Mouse (Mus musculus): ENCODE results near the gene 4930451I11Rik. TPM values are rescaled to one million over a fixed set of nuclear protein-coding genes. Genes with fewer than 3 reads are reported as not detected.

4930451I11Rik gene
- total and polyA plus RNA-seq, 3 experiments, result not detected

DNA sequence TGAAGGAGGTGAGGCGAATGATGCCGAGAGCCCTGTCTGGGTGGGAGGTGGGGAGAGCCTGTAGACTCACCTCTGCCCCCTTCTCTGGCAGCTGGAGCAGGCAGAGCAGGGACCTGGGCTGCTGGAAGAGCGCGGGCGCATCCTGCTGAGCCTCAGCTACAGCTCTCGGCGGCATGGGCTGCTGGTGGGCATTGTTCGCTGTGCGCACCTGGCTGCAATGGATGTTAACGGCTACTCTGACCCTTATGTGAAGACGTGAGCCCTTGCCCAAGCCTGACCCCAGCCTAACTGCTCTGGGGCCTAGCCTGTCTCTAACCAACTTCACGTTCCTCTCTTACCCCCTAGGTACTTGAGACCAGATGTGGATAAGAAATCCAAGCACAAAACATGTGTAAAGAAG lies 19.8 kb upstream of the 4930451I11Rik start:
- in situ Hi-C loops (cut with MboI; ENCODE audit: low pct_ligation_motif_present, low pct_unique_long_range_greater_than_20kb, low sequenced_read_pairs), result no loop called here
- dilution Hi-C loops (cut with MboI; ENCODE audit: extremely low pct_ligation_motif_present, extremely low pct_unique_long_range_greater_than_20kb, low sequenced_read_pairs), result no loop called here

DNA sequence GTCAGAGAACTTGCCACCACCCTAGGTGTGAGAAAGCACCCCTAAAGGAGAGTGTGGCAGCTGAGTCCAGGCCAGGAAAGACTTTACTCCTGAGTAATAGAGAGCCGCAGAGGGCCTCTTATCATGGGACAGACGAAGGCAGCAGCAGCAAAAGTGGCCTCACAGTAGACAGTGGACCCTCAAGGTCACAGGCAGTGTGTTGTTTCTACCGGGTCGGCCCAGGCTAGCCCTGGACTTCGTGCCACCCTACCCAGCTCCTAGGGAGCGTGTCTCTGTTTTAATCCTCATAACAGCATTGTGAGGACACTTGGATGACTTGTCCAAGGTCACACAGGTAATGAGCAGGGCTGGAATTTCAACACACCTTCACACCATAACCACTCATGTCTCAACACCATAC lies 18.7 kb upstream of the 4930451I11Rik start:
- Histone ChIP-seq H3K9me3 (replicated peaks; ENCODE audit: low read length) (no peaks in the 10 kb centered on the region), H3K4me1 (ENCODE audit: control insufficient read depth in 1 of 2, insufficient read depth in 2 of 2) (peaks cover 0 to 6% of the 10 kb centered on the region in 2 experiments; a peak in 1 of 4 replicates), H3K4me2 (ENCODE audit: insufficient read depth, low read depth, poor library complexity, severe bottlenecking) (no peak overlapping the region), H3K79me2 (replicated peaks; ENCODE audit: control insufficient read depth, extremely low read depth, insufficient read depth, poor library complexity, severe bottlenecking) (no peaks in the 10 kb centered on the region), H3K4me3 (replicated peaks in 1 of 3; ENCODE audit: low read depth in 2 of 3, low read length in 2 of 3, poor library complexity in 1 of 3) (no peak overlapping the region), H3K27ac (ENCODE audit: insufficient read depth, low read depth) (no peak overlapping the region), H3K27me3 (replicated peaks) (no peaks in the 10 kb centered on the region), H3K9ac (ENCODE audit: insufficient read depth, low read depth) (no peak overlapping the region), H3K36me3 (replicated peaks in 1 of 2; ENCODE audit: control insufficient read depth in 1 of 2, insufficient read depth in 1 of 2, low read length in 1 of 2) (peaks cover 39 to 66% of the 10 kb centered on the region in 2 experiments)
- DNase-seq (ENCODE audit: extremely low read depth), result no peak
- TF ChIP-seq MXI1 (IDR thresholded peaks at IDR 0.05; ENCODE audit: low read depth, low read length), result no peak
- TF ChIP-seq USF1 (IDR thresholded peaks at IDR 0.05; ENCODE audit: low read depth, low read length), result no peak
- TF ChIP-seq CHD2 (IDR thresholded peaks at IDR 0.05; ENCODE audit: low read length), result no peak
- TF ChIP-seq MAZ (IDR thresholded peaks at IDR 0.05; ENCODE audit: low read depth, low read length), result no peak
- TF ChIP-seq NRF1 (IDR thresholded peaks at IDR 0.05; ENCODE audit: low read depth, low read length), result no peak
- no peak for TF ChIP-seq ELF1 (IDR thresholded peaks at IDR 0.05; ENCODE audit: low read depth, low read length)
- TF ChIP-seq USF2 (conservative IDR thresholded peaks at IDR 0.05; ENCODE audit: low read depth, low read length), result no peak
- no peak for TF ChIP-seq MYC (IDR thresholded peaks at IDR 0.05; ENCODE audit: low read depth, low read length)
- no peak for TF ChIP-seq SMC3 (IDR thresholded peaks at IDR 0.05; ENCODE audit: low read depth, low read length)
- no peak for TF ChIP-seq POLR2A (IDR thresholded peaks at IDR 0.05; ENCODE audit: low read depth, low read length)
- TF ChIP-seq ZC3H11A (IDR thresholded peaks at IDR 0.05; ENCODE audit: low read depth, low read length), result no peak
- TF ChIP-seq CHD1 (IDR thresholded peaks at IDR 0.05; ENCODE audit: low read depth, low read length), result no peak
- no peak for TF ChIP-seq JUN (IDR thresholded peaks at IDR 0.05; ENCODE audit: insufficient read depth, low read depth, low read length)
- in situ Hi-C loops (cut with MboI; ENCODE audit: low pct_ligation_motif_present, low pct_unique_long_range_greater_than_20kb, low sequenced_read_pairs), result no loop called here
- dilution Hi-C loops (cut with MboI; ENCODE audit: extremely low pct_ligation_motif_present, extremely low pct_unique_long_range_greater_than_20kb, low sequenced_read_pairs), result no loop called here

More for the DNA sequence above, 19.8 kb upstream of the 4930451I11Rik start:
- Histone ChIP-seq H3K27ac (ENCODE audit: insufficient read depth, low read depth) (no peak overlapping the region), H3K9ac (ENCODE audit: insufficient read depth, low read depth) (no peak overlapping the region), H3K79me2 (replicated peaks; ENCODE audit: control insufficient read depth, extremely low read depth, insufficient read depth, poor library complexity, severe bottlenecking) (no peaks in the 10 kb centered on the region), H3K4me1 (ENCODE audit: control insufficient read depth in 1 of 2, insufficient read depth in 2 of 2) (peaks cover 6 to 8% of the 10 kb centered on the region in 2 experiments; a peak in 2 of 4 replicates), H3K9me3 (replicated peaks; ENCODE audit: low read length) (no peaks in the 10 kb centered on the region), H3K36me3 (replicated peaks in 1 of 2; ENCODE audit: control insufficient read depth in 1 of 2, insufficient read depth in 1 of 2, low read length in 1 of 2) (peaks cover 49 to 76% of the 10 kb centered on the region in 2 experiments), H3K27me3 (replicated peaks) (no peaks in the 10 kb centered on the region), H3K4me3 (replicated peaks in 1 of 3; ENCODE audit: low read depth in 2 of 3, low read length in 2 of 3, poor library complexity in 1 of 3) (no peak overlapping the region), H3K4me2 (ENCODE audit: insufficient read depth, low read depth, poor library complexity, severe bottlenecking) (no peak overlapping the region)
- DNase-seq (ENCODE audit: extremely low read depth), result no peak
- TF ChIP-seq ZNF384 (IDR thresholded peaks at IDR 0.05; ENCODE audit: low read depth, low read length), result no peak
- TF ChIP-seq POLR2AphosphoS2 (IDR thresholded peaks at IDR 0.05; ENCODE audit: low read depth, low read length), result peak; percentile 70

DNA sequence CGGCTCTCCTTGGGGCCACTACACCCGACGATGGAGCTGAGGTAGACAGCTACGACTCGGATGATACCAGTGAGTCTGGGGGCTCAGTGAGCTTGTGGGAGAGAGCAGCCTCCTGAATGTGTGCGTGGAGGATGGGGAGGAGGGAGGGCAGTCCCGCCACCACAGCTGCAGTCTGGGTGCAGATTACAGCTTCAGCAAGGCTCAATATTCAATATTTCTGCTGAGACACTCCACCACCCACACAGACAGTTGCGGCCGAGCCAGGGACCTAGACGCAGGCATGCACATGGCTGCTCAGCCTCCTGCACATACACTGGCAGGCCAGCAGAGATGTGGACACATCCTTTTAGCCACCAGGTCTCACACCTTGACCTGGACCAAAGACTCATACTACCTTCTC lies 17.4 kb upstream of the 4930451I11Rik start:
- in situ Hi-C loops (cut with MboI; ENCODE audit: low pct_ligation_motif_present, low pct_unique_long_range_greater_than_20kb, low sequenced_read_pairs) (no loop called here), dilution Hi-C loops (cut with MboI; ENCODE audit: extremely low pct_ligation_motif_present, extremely low pct_unique_long_range_greater_than_20kb, low sequenced_read_pairs) (no loop called here)
- H3K4me1 ChIP-seq (ENCODE audit: control insufficient read depth in 1 of 2, insufficient read depth in 2 of 2), result peaks cover 0 to 6% of the 10 kb centered on the region in 2 experiments; a peak in 1 of 4 replicates
- H3K9me3 ChIP-seq (replicated peaks; ENCODE audit: low read length), result no peaks in the 10 kb centered on the region
- peaks cover 3% of the 10 kb centered on the region for H3K27me3 ChIP-seq (replicated peaks)
- DNase-seq (ENCODE audit: extremely low read depth), result no peak
- H3K36me3 ChIP-seq (replicated peaks in 1 of 2; ENCODE audit: control insufficient read depth in 1 of 2, insufficient read depth in 1 of 2, low read length in 1 of 2), result peaks cover 26 to 52% of the 10 kb centered on the region in 2 experiments
- H3K79me2 ChIP-seq (replicated peaks; ENCODE audit: control insufficient read depth, extremely low read depth, insufficient read depth, poor library complexity, severe bottlenecking), result no peaks in the 10 kb centered on the region
- no peak overlapping the region for H3K9ac ChIP-seq (ENCODE audit: insufficient read depth, low read depth)
- TF ChIP-seq BHLHE40 (IDR thresholded peaks at IDR 0.05; ENCODE audit: low read depth, low read length) (no peak), SIN3A (IDR thresholded peaks at IDR 0.05; ENCODE audit: low read length) (no peak), RAD21 (IDR thresholded peaks at IDR 0.05; ENCODE audit: low read depth, low read length) (no peak), IRF4 (IDR thresholded peaks at IDR 0.05; ENCODE audit: low read depth, low read length) (no peak), MAX (IDR thresholded peaks at IDR 0.05; ENCODE audit: low read length) (no peak), USF2 (conservative IDR thresholded peaks at IDR 0.05; ENCODE audit: low read depth, low read length) (no peak), ZNF384 (IDR thresholded peaks at IDR 0.05; ENCODE audit: low read depth, low read length) (no peak), UBTF (IDR thresholded peaks at IDR 0.05; ENCODE audit: low read depth, low read length) (no peak), POLR2AphosphoS2 (IDR thresholded peaks at IDR 0.05; ENCODE audit: low read depth, low read length) (no peak), ELF1 (IDR thresholded peaks at IDR 0.05; ENCODE audit: low read depth, low read length) (no peak), NELFE (IDR thresholded peaks at IDR 0.05; ENCODE audit: low read depth, low read length) (no peak), ZMIZ1 (IDR thresholded peaks at IDR 0.05; ENCODE audit: low read depth, low read length) (no peak), MXI1 (IDR thresholded peaks at IDR 0.05; ENCODE audit: low read depth, low read length) (no peak), ZKSCAN1 (IDR thresholded peaks at IDR 0.05; ENCODE audit: borderline replicate concordance, low read depth, low read length) (no peak), USF1 (IDR thresholded peaks at IDR 0.05; ENCODE audit: low read depth, low read length) (no peak)
- no peak overlapping the region for H3K4me3 ChIP-seq (replicated peaks in 1 of 3; ENCODE audit: low read depth in 2 of 3, low read length in 2 of 3, poor library complexity in 1 of 3)
- no peak overlapping the region for H3K27ac ChIP-seq (ENCODE audit: insufficient read depth, low read depth)
- H3K4me2 ChIP-seq (ENCODE audit: insufficient read depth, low read depth, poor library complexity, severe bottlenecking), result no peak overlapping the region

Measured in CH12.LX (cell line).